In the genomic region with DNA sequence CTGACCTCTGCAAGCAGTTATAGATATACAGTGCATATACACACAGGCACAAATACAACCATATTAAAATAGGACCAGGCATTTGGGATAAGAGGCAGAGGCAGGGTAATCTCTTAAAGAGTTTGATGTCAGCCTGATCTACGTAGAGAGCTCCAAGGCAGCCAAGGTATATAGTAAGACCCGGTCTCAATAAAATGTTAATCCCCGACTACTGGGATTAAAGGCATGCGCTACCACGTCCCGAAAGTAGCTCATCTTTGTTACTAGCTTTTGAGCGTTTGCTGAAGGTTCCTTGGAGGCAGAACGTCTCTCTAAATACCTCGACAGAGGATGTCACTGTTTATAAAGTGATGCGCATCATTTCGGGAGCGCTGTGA, we compare ENCODE assay signal across 8 mouse cellular contexts. TPM values are rescaled to one million over a fixed set of nuclear protein-coding genes. Genes with fewer than 3 reads are reported as not detected.
A peak's percentile ranks its signal among the peaks of the same experiment; 100 is the strongest.
DNase-seq lines count a peak whose midpoint lies in the region; ATAC-seq and TF ChIP-seq lines count a peak whose summit lies in the region.

Gene Ppig (plus strand): TSS at position 273 of the 377 bp plus-strand sequence.

- intact Hi-C loops in heart, adult 2 months (cut with DNase I) = loop anchor here (1.0 to 10.0 kb wide), 5 partner anchors 9 to 943 kb away; partner anchors contain the start of genes Ccdc173, Fastkd1, Gm26558 and Gorasp2

- TF ChIP-seq CTCF in heart, adult 2 months (IDR thresholded peaks at IDR 0.05) = no peak
- no peak for TF ChIP-seq CTCF in MEL (IDR thresholded peaks at IDR 0.05 in 2 of 3, conservative IDR thresholded peaks at IDR 0.05 in 1 of 3; ENCODE audit: control insufficient read depth in 1 of 3, insufficient read depth in 1 of 3, low read depth in 2 of 3, low read length in 3 of 3, poor library complexity in 1 of 3, severe bottlenecking in 1 of 3)

- TF ChIP-seq POLR2A in heart, adult 2 months (IDR thresholded peaks at IDR 0.05; ENCODE audit: insufficient read depth, low read depth, low read length) = no peak
- TF ChIP-seq POLR2A in MEL (IDR thresholded peaks at IDR 0.05; ENCODE audit: control insufficient read depth in 1 of 2, insufficient read depth in 1 of 2, low read depth in 1 of 2, low read length in 2 of 2, poor library complexity in 1 of 2) = no peak

- no peak for ATAC-seq in forebrain, embryonic 14.5 days
- ATAC-seq in hindbrain, embryonic 13.5 days (ENCODE audit: low FRiP score) = peak; percentile 59
- ATAC-seq in liver, embryonic 16.5 days (ENCODE audit: low read depth) = no peak

- TF ChIP-seq EP300 in heart, adult 2 months (IDR thresholded peaks at IDR 0.05; ENCODE audit: insufficient read depth, low read depth, low read length) = no peak
- no peak for TF ChIP-seq EP300 in MEL (IDR thresholded peaks at IDR 0.05; ENCODE audit: low read depth in 1 of 2, low read length in 2 of 2)

- no peaks in the 10 kb centered on the region for H3K27me3 ChIP-seq in heart, adult 2 months (ENCODE audit: control insufficient read depth, insufficient read depth, low read length)
- H3K27me3 ChIP-seq in MEL (ENCODE audit: control insufficient read depth in 1 of 2, insufficient read depth in 2 of 2, low read length in 2 of 2) = peaks cover 8 to 15% of the 10 kb centered on the region in 2 experiments
- no peaks in the 10 kb centered on the region for H3K27me3 ChIP-seq in forebrain, embryonic 14.5 days (replicated peaks; ENCODE audit: control insufficient read depth, insufficient read depth, low read length)
- H3K27me3 ChIP-seq in hindbrain, embryonic 13.5 days = peaks cover 10% of the 10 kb centered on the region
- no peaks in the 10 kb centered on the region; the same call in 1 of the 2 replicates for H3K27me3 ChIP-seq in liver, embryonic 16.5 days (ENCODE audit: control insufficient read depth, insufficient read depth, low read depth, low read length)

- H3K4me2 ChIP-seq in forebrain, embryonic 14.5 days (ENCODE audit: low read length) = peak within 1 kb of the TSS; percentile 80
- peak within 1 kb of the TSS; percentile 79 for H3K4me2 ChIP-seq in hindbrain, embryonic 13.5 days
- H3K4me2 ChIP-seq in liver, embryonic 16.5 days (ENCODE audit: low read depth, low read length) = peak within 1 kb of the TSS; percentile 88

- peak within 1 kb of the TSS; percentile 73 for H3K4me3 ChIP-seq in heart, adult 2 months
- peak within 1 kb of the TSS; percentile 91 to 95 for H3K4me3 ChIP-seq in MEL (ENCODE audit: control insufficient read depth in 1 of 2, insufficient read depth in 1 of 2, low read depth in 2 of 2, low read length in 2 of 2)
- peak within 1 kb of the TSS; percentile 94 for H3K4me3 ChIP-seq in forebrain, embryonic 14.5 days (ENCODE audit: low read depth, low read length)
- H3K4me3 ChIP-seq in hindbrain, embryonic 13.5 days = peak within 1 kb of the TSS; percentile 97
- H3K4me3 ChIP-seq in liver, embryonic 16.5 days (ENCODE audit: low read depth, low read length) = peak within 1 kb of the TSS; percentile 83

- H3K79me2 ChIP-seq in heart, adult 2 months (replicated peaks; ENCODE audit: control insufficient read depth, insufficient read depth, low read length) = no peaks in the 10 kb centered on the region; the same call in 1 of the 2 replicates
- H3K79me2 ChIP-seq in MEL (ENCODE audit: control insufficient read depth, insufficient read depth, low read length, poor library complexity) = peaks cover 32% of the 10 kb centered on the region

- peak within 1 kb of the TSS; percentile 94 for H3K27ac ChIP-seq in heart, adult 2 months
- H3K27ac ChIP-seq in MEL (ENCODE audit: control insufficient read depth, low read depth, low read length) = peak within 1 kb of the TSS; percentile 82
- peak within 1 kb of the TSS; percentile 83 for H3K27ac ChIP-seq in forebrain, embryonic 14.5 days (ENCODE audit: low read depth, low read length)
- H3K27ac ChIP-seq in hindbrain, embryonic 13.5 days = peak within 1 kb of the TSS; percentile 88
- H3K27ac ChIP-seq in liver, embryonic 16.5 days (ENCODE audit: low read length) = peak within 1 kb of the TSS; percentile 82

- H3K36me3 ChIP-seq in heart, adult 2 months (ENCODE audit: control insufficient read depth, insufficient read depth, low read length) = peaks cover 7% of the 10 kb centered on the region; the same call in 1 of the 2 replicates
- H3K36me3 ChIP-seq in MEL (ENCODE audit: control insufficient read depth in 1 of 2, insufficient read depth in 2 of 2, low read length in 2 of 2) = peaks cover 6 to 15% of the 10 kb centered on the region in 2 experiments
- no peaks in the 10 kb centered on the region for H3K36me3 ChIP-seq in forebrain, embryonic 14.5 days (ENCODE audit: control insufficient read depth, insufficient read depth, low read length)
- H3K36me3 ChIP-seq in hindbrain, embryonic 13.5 days = no peaks in the 10 kb centered on the region
- no peaks in the 10 kb centered on the region for H3K36me3 ChIP-seq in liver, embryonic 16.5 days (ENCODE audit: control insufficient read depth, insufficient read depth)

- no peaks in the 10 kb centered on the region; the same call in 1 of the 2 replicates for H3K4me1 ChIP-seq in heart, adult 2 months (ENCODE audit: control insufficient read depth, insufficient read depth, low read length)
- H3K4me1 ChIP-seq in MEL (ENCODE audit: control insufficient read depth in 1 of 2, insufficient read depth in 2 of 2, low read length in 2 of 2) = peaks cover 0 to 5% of the 10 kb centered on the region in 2 experiments; a peak in 3 of 4 replicates
- no peaks in the 10 kb centered on the region for H3K4me1 ChIP-seq in forebrain, embryonic 14.5 days (ENCODE audit: control insufficient read depth, insufficient read depth, low read length)
- H3K4me1 ChIP-seq in hindbrain, embryonic 13.5 days (replicated peaks) = peaks cover 18% of the 10 kb centered on the region
- peaks cover 7% of the 10 kb centered on the region for H3K4me1 ChIP-seq in liver, embryonic 16.5 days (ENCODE audit: control insufficient read depth, low read depth, low read length)

- no peak for DNase-seq in heart, adult 2 months
- DNase-seq in heart, adult 11 months = no peak
- no peak for DNase-seq in MEL (ENCODE audit: low read depth, low spot score)
- no peak for DNase-seq in forebrain, embryonic 14.5 days (ENCODE audit: low spot score)
- no peak for DNase-seq in urinary bladder, postnatal 10 days (ENCODE audit: low spot score)
- DNase-seq in right cerebral cortex, postnatal 36 days (ENCODE audit: low spot score in 2 of 2) = no peak

- TF ChIP-seq RAD21 in MEL (IDR thresholded peaks at IDR 0.05; ENCODE audit: low read depth, low read length) = no peak

- WGBS in heart, adult 2 months = 5% methylated on average over 12 of the region's 12 CpGs
- 5% methylated on average over 12 of the region's 12 CpGs for WGBS in forebrain, embryonic 14.5 days
- 5% methylated on average over 12 of the region's 12 CpGs for WGBS in hindbrain, embryonic 13.5 days
- 4% methylated on average over 12 of the region's 12 CpGs for WGBS in liver, embryonic 16.5 days (ENCODE audit: insufficient replicate concordance)

- H3K9ac ChIP-seq in heart, adult 2 months (ENCODE audit: low read depth, low read length) = peak within 1 kb of the TSS; percentile 93
- peak within 1 kb of the TSS; percentile 95 for H3K9ac ChIP-seq in MEL (ENCODE audit: control insufficient read depth, low read depth, low read length, poor library complexity, severe bottlenecking)
- peak within 1 kb of the TSS; percentile 83 for H3K9ac ChIP-seq in forebrain, embryonic 14.5 days (ENCODE audit: low read length)
- H3K9ac ChIP-seq in hindbrain, embryonic 13.5 days = peak within 1 kb of the TSS; percentile 92
- peak within 1 kb of the TSS; percentile 80 for H3K9ac ChIP-seq in liver, embryonic 16.5 days (ENCODE audit: low read depth, low read length)

- no peaks in the 10 kb centered on the region for H3K9me3 ChIP-seq in MEL (replicated peaks; ENCODE audit: insufficient read depth, low read length)
- H3K9me3 ChIP-seq in forebrain, embryonic 14.5 days (replicated peaks; ENCODE audit: control insufficient read depth, low read length) = no peaks in the 10 kb centered on the region
- no peaks in the 10 kb centered on the region for H3K9me3 ChIP-seq in hindbrain, embryonic 13.5 days
- H3K9me3 ChIP-seq in liver, embryonic 16.5 days (replicated peaks; ENCODE audit: control insufficient read depth, low read length) = no peaks in the 10 kb centered on the region

TF ChIP-seq in MEL, 35 proteins besides CTCF, POLR2A, EP300 and RAD21:
- TF ChIP-seq UBTF (IDR thresholded peaks at IDR 0.05; ENCODE audit: borderline replicate concordance, insufficient read depth, low read depth, low read length) = no peak
- TF ChIP-seq SMC3 (IDR thresholded peaks at IDR 0.05; ENCODE audit: low read depth, low read length) = no peak
- no peak for TF ChIP-seq MAZ (IDR thresholded peaks at IDR 0.05; ENCODE audit: low read depth, low read length)
- no peak for TF ChIP-seq USF2 (IDR thresholded peaks at IDR 0.05; ENCODE audit: borderline replicate concordance in 1 of 2, insufficient read depth in 1 of 2, low read depth in 1 of 2, low read length in 2 of 2)
- TF ChIP-seq E2F4 (IDR thresholded peaks at IDR 0.05; ENCODE audit: borderline replicate concordance, low read depth, low read length) = no peak
- TF ChIP-seq CHD1 (IDR thresholded peaks at IDR 0.05; ENCODE audit: low read depth, low read length) = no peak
- TF ChIP-seq ZC3H11A (IDR thresholded peaks at IDR 0.05; ENCODE audit: low read depth, low read length) = no peak
- TF ChIP-seq MAFK (IDR thresholded peaks at IDR 0.05; ENCODE audit: borderline replicate concordance, low read depth, low read length) = no peak
- TF ChIP-seq KAT2A (conservative IDR thresholded peaks at IDR 0.05; ENCODE audit: low read depth, low read length) = no peak
- no peak for TF ChIP-seq GABPA (IDR thresholded peaks at IDR 0.05; ENCODE audit: low read depth, low read length)
- TF ChIP-seq NRF1 (IDR thresholded peaks at IDR 0.05; ENCODE audit: insufficient read depth, low read depth, low read length, poor library complexity, severe bottlenecking) = no peak
- no peak for TF ChIP-seq JUND (IDR thresholded peaks at IDR 0.05; ENCODE audit: low read depth, low read length)
- no peak for TF ChIP-seq ZMIZ1 (IDR thresholded peaks at IDR 0.05; ENCODE audit: low read depth, low read length)
- no peak for TF ChIP-seq MXI1 (IDR thresholded peaks at IDR 0.05; ENCODE audit: low read depth, low read length)

RNA-seq across cellular contexts. Expression of gene Ppig, which starts in this region (rescaled TPM):
- 10 to 100 TPM; 35.5 to 36.2 TPM for total RNA-seq in heart, adult 2 months (2021)
- 1.7 and 4.4 TPM in 2 replicates for polyA plus RNA-seq in heart, adult 2 months (2012; rRNA removed)
- 12.5 and 13.5 TPM in 2 replicates for total RNA-seq in MEL (2012; rRNA removed)
- 100 to 1,000 TPM; 115 to 132 TPM for polyA plus RNA-seq in MEL (2012; ENCODE audit: insufficient read depth in 1 of 2, insufficient read length in 2 of 2, low read depth in 1 of 2, low replicate concordance in 2 of 2, missing spikeins in 1 of 2)
- polyA plus RNA-seq in forebrain, embryonic 14.5 days (2014; fragmentation: Nextera tagmentation; extraction: Ambion mirVana) = 77.8 and 83.6 TPM in 2 replicates
- polyA plus RNA-seq in hindbrain, embryonic 13.5 days (2015; fragmentation: Nextera tagmentation; extraction: Ambion mirVana) = 136 and 143 TPM in 2 replicates
- 45.7 and 49.5 TPM in 2 replicates for polyA plus RNA-seq in liver, embryonic 16.5 days (2015; fragmentation: Nextera tagmentation; extraction: Ambion mirVana)
